Mouse (Mus musculus): ENCODE data around the gene Dll4.

Gene Dll4

GRCm38 (mm10) chr2:119325568-119326143 lies at the start of gene Dll4:
TSS of gene Dll4 (plus strand) at chr2:119325784.
- in situ Hi-C loops (cut with MboI, MseI), result no loop called here

DNA sequence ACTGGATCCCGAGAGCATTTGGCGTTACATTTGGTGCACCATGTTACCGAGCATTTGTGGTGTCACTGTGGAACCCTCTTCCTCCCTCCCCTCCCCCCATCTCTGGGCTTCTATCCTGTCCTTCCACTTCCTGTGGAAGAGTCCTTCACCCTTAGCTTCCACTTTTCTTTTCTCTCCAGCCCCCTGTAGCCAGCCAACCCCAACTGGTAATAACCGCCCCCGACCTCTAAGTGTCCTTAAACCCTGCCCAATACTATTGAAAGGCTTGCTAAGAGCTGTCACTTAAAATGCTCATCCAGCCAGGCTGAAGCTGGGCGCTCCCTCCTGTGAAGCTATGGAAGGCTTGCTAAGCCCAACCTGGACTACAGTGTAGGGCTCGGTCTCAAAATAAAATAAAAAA lies 48.7 kb upstream of the Dll4 start:
- in situ Hi-C loops (cut with MboI, MseI), result no loop called here

DNA sequence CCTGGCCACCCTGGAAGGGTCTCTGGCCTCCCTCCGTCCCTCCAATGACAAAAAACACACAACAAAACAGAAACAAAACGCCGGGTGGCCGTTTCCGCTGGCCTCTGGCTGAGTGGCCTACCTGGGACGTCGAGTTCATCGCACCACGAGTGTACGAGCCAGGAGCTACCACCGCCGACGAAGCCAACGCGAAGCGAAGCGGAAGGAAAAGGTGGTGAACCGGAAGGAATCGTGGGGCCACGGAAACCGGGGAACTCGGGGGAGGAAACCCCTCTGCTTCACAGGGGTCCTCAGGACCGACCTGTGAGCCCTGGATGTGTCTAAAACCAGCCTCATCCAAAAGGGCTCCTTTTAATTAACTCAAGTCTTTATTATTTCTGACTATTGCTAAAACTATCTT lies 47.8 kb upstream of the Dll4 start:
- in situ Hi-C loops (cut with MboI, MseI), result no loop called here

DNA sequence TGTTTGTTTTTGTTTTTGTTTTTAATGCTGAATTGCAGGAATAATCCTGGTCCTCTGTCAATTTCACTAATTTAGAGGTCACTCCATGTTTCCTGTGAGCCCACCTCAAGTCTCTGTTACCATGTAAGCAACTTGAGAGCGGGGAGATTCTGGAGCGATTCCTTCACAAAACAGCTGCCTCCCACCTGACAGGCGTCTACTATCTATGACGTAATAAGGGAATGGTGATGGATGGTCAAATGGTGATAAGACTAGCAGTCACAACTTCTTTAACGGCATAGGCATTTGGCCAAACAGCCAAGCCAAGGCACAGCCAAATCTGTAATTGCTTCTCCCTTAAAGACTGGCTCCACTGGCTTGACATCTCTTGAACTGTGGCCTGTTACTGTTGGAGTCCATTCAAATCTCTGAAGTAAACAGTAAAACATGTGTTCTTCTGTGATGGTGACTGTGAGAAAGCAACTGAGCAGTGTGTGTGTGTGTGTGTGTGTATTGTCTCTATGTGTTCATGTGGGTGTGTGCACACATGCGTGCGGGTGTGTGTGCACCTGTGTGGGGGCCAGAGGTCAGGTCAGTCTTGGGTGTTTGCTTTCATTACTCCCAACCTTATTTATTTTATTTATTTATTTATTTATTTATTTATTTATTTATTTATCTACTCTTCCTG lies 43.6 kb upstream of the Dll4 start:
- in situ Hi-C loops (cut with MboI, MseI), result no loop called here

DNA sequence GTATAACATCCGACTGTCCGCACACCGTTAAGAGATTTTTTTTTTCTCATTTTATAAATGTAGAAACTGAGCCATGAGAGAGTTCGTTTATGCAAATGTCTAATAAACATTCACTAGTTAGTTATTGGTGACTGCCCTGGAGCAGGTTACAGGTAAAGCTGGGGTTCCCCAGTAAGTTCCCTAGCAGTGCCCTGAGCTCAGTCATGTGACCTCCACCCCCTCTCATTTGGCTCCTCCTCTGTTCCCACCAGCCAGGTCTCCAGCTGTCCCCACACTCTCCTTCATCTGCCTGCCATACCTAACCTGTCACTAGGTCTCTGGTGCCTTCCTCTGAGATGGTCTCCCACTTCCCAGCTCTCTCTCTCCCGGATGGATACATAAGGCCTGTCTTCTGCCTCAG lies 38.2 kb upstream of the Dll4 start:
- in situ Hi-C loops (cut with MboI, MseI), result loop anchor here (5.0 kb wide), 1 partner anchor 40 kb away; no protein-coding TSS in a partner anchor

GRCm38 (mm10) chr2:119288270-119288882 lies 37.2 kb upstream of the Dll4 start, which contains the start of gene Vps18:
TSS of gene Vps18 (plus strand) at chr2:119288740.
- in situ Hi-C loops (cut with MboI, MseI), result loop anchor here (5.0 kb wide), 1 partner anchor 41 kb away; no protein-coding TSS in a partner anchor

GRCm38 (mm10) chr2:119289014-119289416 lies 36.6 kb upstream of the Dll4 start:
- in situ Hi-C loops (cut with MboI, MseI), result loop anchor here (5.0 kb wide), 1 partner anchor 42 kb away; no protein-coding TSS in a partner anchor

- in situ Hi-C loops (cut with MboI, MseI), result no loop called here
Measured at GRCm38 (mm10) chr2:119292281-119292680, 33.3 kb upstream of the Dll4 start.

GRCm38 (mm10) chr2:119292852-119293251 lies 32.7 kb upstream of the Dll4 start:
- in situ Hi-C loops (cut with MboI, MseI), result no loop called here

GRCm38 (mm10) chr2:119293311-119293710 lies 32.3 kb upstream of the Dll4 start:
- in situ Hi-C loops (cut with MboI, MseI), result no loop called here

DNA sequence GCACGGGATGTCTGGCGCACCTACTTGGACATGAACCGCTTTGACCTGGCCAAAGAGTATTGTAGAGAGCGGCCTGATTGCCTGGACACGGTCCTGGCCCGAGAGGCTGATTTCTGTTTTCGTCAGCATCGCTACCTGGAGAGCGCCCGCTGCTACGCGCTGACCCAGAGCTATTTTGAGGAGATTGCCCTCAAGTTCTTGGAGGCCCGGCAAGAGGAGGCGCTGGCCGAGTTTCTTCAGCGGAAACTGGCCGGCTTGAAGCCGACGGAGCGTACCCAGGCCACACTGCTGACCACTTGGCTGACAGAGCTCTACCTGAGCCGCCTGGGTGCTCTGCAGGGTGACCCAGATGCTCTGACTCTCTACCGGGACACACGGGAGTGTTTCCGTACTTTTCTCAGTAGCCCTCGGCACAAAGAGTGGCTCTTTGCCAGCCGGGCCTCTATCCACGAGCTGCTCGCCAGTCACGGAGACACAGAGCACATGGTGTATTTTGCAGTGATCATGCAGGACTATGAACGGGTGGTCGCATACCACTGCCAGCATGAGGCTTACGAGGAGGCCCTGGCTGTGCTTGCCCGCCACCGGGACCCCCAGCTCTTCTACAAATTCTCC lies 31.7 kb upstream of the Dll4 start:
- in situ Hi-C loops (cut with MboI, MseI), result no loop called here

GRCm38 (mm10) chr2:119294411-119294810 lies 31.2 kb upstream of the Dll4 start:
- in situ Hi-C loops (cut with MboI, MseI), result no loop called here

DNA sequence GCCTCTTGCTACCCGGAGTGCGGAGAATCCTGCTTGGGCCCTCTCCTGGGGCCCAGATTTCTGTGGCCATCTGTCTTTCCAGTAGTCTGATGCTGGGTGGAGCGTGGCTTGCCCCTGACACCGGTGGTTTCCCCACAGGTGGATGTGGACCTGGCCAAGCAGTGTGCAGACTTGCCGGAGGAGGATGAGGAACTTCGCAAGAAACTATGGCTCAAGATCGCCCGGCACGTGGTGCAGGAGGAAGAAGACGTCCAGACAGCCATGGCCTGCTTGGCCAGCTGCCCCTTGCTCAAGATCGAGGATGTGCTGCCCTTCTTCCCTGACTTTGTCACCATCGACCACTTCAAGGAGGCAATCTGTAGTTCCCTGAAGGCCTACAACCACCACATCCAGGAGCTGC lies 28.8 kb upstream of the Dll4 start:
- in situ Hi-C loops (cut with MboI, MseI), result no loop called here

- in situ Hi-C loops (cut with MboI, MseI), result no loop called here
Measured at GRCm38 (mm10) chr2:119297506-119297905, 28.1 kb upstream of the Dll4 start.

GRCm38 (mm10) chr2:119298330-119298729 lies 27.3 kb upstream of the Dll4 start:
- in situ Hi-C loops (cut with MboI, MseI), result no loop called here

DNA sequence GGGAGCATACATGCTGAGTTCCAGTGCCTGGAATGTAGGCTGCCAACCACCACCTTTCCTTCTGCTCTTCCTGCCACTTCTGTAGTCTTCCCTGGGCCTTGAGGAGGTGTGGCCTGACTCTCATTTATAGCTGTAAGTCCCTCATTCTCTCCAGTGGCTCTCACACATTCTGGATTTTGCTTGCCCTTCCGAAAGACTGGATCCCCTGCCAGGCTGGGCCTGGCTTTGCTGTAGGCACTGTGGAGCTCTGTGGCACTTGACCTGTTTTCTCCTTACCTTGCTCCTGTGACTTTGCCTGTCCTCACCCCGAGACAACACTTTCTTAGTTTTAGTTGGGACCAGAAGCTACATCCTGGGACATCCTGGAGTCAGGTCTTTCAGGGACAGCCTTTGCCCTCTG lies 26.7 kb upstream of the Dll4 start:
- in situ Hi-C loops (cut with MboI, MseI), result no loop called here

DNA sequence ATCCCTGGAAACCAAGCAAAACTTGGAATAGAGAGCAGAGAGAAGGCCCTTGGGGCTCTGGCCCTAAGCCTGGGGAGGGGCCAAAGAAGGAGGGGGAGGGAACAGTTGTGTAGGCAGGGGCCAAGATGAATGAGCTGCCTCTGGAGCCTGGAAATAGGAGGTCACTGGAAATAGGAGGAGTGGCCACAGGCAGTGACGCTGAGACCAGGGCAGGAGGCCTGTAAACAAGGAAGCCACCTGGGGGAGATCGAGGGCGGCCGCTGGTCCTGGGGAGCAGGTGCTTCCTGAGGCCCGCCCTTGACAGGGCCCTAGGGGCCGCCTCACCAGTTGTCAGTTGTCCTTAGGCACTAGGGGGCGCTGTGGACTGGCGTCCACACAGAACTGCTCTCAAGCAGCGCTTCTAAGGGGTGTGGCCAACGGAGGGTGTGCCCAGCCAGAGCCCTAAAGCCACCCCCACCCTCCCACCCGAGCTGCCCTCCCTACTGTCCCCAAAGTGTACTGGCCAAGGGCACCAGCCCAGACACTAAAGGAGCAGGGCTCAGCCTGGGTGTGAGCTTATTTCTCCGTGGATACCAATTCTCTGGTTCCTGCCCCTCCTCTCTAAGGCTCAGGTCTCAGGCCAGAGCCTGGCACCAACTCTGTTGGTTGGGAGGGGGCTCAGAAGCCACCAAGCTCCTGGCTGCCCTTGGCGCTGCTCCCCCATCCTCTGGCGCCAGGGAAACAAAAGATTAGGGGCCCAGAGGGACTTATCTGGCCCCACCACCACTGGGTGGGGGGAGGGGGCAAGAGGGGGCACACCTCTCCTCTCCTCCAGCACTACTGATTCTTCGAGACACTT lies 25.4 kb upstream of the Dll4 start:
- in situ Hi-C loops (cut with MboI, MseI), result no loop called here

DNA sequence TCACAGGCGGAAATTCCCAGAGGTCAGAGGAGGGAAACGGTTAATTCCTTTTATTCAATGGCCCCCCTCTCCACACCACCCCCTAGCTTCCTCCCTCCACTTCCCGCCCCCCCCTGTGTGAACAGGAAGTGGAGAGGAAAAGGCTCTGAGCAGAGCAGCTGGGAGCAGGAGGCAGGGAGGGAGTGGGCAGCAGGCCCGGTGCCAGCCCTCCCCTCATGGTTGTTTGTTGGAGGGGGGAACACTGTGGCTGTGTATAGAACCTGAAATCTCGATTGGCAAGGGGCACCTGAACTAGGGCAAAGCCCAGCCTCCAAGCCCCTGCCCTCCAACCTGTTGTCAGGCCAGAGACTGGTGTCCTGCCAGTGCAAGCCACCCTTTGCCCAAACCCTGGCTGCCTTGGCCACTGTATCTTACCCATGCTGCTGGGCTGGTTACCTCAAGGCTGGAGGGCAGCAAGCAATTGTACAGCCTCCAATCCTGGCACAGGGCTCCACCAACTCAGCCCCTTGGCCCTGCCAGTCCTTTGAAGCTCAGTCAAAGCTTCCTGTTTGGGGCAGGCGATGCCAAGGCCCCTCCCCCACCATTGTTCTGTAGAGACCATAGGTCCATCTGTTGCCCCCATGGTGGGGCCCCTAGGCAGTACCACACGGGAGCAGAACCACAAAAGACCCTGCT lies 24.6 kb upstream of the Dll4 start:
- in situ Hi-C loops (cut with MboI, MseI), result no loop called here

DNA sequence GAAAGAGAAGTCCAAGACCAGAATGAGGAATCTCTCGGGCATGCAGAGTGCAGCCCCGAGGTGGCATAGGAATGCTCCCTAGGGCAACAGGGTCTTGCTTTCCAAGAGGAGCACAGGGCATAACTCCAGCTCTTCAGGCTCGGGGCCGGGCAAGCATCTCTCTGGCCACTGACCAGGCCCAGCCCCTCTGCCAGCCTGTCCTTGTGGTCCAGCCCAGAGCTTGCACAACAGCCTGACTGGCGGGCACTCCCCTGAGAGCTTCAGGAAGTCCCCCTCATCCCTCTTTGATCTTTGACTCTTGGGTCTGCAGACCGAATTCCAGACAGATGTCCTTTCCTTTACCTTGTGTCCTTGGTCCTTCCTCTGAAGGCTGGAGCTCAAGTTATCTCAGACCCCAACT lies 22.7 kb upstream of the Dll4 start:
- in situ Hi-C loops (cut with MboI, MseI), result no loop called here

GRCm38 (mm10) chr2:119304391-119304790 lies 21.2 kb upstream of the Dll4 start:
- in situ Hi-C loops (cut with MboI, MseI), result no loop called here

GRCm38 (mm10) chr2:119304798-119305208 lies 20.8 kb upstream of the Dll4 start:
- in situ Hi-C loops (cut with MboI, MseI), result no loop called here

Measured in regulatory T cell (primary cell).